Mouse (Mus musculus) adrenal gland (tissue): ENCODE measurements around the gene Kbtbd7.
"Not testable (repeated sequence)": the region's sequence is repeated elsewhere in the genome, so short reads cannot be mapped to it uniquely, and the experiment has no call there.

ENCODE experiments used
- intact Hi-C: fragments of 180-260 bp; cut with DNase I; formaldehyde crosslinking; loops from one replicate; pipeline ENCODE4 v1.15.1; 2025

The Kbtbd7 gene

GRCm38 (mm10) chr14:79445055-79445620, 18.8 kb downstream of the Kbtbd7 start:
- intact Hi-C loops, result no loop called here

DNA sequence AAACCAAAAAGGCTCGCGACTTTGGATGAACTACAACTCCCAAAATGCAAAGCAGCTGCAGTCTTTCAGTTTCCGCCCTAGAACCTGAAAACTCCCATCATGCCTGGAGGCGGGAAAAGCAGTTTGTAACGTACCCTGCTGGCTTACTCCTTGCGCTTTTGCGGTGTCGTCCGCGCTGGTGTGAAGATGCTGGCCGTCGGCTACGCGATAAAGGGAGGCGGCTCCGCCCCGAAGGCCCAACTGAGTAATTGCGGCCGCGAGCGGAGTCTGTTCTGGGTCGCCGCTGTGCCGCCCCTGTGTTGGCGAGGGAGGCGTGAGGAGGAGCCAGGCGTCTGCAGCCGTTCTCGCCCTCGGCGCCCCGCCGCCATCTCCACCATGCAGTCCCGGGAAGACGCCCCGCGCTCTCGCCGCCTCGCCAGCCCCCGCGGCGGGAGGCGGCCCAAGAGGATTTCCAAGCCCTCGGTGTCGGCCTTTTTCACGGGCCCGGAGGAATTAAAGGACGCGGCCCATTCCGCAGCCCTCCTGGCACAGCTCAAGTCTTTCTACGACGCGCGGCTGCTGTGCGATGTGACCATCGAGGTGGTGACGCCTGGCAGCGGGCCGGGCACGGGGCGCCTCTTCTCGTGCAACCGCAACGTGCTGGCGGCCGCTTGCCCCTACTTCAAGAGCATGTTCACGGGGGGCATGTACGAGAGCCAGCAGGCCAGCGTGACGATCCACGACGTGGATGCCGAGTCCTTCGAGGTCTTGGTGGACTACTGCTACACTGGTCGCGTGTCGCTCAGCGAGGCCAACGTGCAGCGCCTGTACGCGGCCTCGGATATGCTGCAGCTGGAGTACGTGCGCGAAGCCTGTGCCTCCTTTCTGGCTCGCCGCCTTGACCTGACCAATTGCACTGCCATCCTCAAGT, 25.6 kb downstream of the Kbtbd7 start, which contains the start of gene Kbtbd6:
TSS of gene Kbtbd6 (plus strand) at position 155 of the 910 bp plus-strand sequence.
- intact Hi-C loops, result not testable (repeated sequence)

DNA sequence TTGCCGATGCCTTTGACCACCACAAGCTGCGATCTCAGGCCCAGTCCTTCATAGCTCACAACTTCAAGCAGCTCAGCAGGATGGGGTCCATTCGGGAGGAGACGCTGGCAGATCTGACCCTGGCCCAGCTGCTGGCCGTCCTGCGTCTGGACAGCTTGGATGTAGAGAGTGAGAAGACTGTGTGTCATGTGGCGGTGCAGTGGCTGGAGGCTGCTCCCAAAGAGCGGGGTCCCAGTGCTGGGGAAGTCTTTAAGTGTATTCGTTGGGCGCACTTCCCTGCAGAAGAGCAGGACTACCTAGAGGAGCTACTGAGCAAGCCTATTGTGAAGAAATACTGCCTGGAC, 26.3 kb downstream of the Kbtbd7 start:
- intact Hi-C loops, result not testable (repeated sequence)

DNA sequence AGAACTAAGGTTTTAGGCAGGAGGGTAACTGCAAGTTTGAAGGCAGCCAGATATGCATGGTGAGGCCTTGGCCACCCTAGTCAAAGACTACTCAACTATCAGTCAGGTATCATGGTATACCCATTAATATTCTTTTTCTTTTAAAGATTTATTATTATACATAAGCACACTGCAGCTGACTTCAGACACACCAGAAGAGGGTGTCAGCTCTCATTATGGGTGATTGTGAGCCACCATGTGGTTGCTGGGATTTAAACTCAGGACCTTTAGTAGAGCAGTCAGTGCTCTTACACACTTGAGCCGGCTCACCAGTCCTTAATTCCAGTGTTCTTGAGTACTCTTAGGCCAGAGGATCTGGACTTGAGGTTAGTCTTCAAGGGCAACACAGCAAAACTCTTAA, 34.1 kb downstream of the Kbtbd7 start:
- intact Hi-C loops, result loop anchor here (10.0 kb wide), 1 partner anchor 336 kb away; no protein-coding TSS in a partner anchor

- intact Hi-C loops, result loop anchor here (10.0 kb wide), 1 partner anchor 336 kb away; no protein-coding TSS in a partner anchor
Observed at GRCm38 (mm10) chr14:79460988-79461387, 34.7 kb downstream of the Kbtbd7 start.

DNA sequence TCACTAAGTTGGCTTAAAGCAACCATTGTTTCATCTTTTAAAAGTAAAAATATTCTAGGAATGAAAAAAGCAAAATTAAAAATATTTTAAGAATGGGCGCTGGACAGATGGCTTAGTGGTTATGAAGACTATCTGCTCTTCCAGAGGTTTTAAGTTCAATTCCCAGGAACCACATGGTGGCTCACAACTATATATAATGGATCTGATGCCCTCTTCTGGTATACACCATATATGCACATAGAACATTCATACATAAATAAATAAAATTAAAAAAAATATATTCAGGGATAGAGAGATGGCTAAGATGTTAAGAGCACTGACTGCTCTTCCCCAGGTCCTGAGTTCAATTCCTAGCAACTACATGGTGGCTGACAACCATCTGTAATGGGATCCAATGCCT, 39.3 kb downstream of the Kbtbd7 start:
- intact Hi-C loops, result loop anchor here (2.0 to 10.0 kb wide), 2 partner anchors 71 to 341 kb away; no protein-coding TSS in a partner anchor

DNA sequence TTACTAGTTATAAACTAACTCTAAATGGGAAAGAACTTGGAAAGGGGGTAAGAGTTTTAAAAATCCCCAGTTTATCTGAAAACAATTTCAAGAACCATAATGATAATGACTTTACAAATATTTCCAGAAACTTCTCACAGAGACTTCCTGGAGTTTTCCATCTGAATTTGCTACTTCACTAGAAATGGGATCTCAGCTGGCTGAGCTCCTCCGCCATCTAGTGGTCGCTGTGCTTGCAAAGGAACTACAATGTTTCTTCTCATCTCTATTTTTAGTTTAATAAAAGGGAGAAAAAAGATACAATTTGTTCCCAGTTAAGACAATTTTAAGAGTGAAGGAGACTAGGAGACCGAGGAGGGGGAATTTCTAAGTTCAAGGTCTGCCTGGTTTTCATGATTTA, 41.3 kb downstream of the Kbtbd7 start:
- intact Hi-C loops, result loop anchor here (2.0 to 10.0 kb wide), 2 partner anchors 73 to 343 kb away; no protein-coding TSS in a partner anchor

DNA sequence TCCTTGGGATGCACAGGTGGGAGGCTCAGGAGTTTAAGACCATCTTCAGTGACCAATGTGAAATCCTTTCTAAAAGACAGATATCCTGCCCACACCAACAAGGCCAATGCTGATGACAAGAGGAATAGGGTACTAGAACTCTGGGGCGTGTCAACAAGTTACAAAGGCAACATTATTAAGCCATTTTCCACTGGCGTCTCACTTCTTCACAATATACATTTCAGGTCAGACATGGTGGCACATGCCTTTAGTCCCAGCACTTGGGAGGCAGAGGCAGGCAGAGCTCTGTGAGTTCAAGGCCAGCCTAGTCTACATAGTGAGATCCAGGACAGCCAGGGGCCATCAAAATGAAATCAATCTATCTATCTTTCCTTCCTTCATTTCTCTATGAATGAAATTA, 47.1 kb downstream of the Kbtbd7 start:
- intact Hi-C loops, result no loop called here
